Mouse (Mus musculus): ENCODE data around the gene Ankrd12. TPM values are rescaled to one million over a fixed set of nuclear protein-coding genes. Genes with fewer than 3 reads are reported as not detected.

Ankrd12 gene
- polyA plus RNA-seq (2015; fragmentation: Nextera tagmentation; extraction: Ambion mirVana) = 161 and 170 TPM in 2 replicates

- 0 out of 2 replicates have a peak, but pooled peaks cover 16% of the 10 kb centered on the region for H3K36me3 ChIP-seq (replicated peaks)
- H3K9ac ChIP-seq = peak within 1 kb of the TSS; percentile 88
- peak within 1 kb of the TSS; percentile 97 for H3K27ac ChIP-seq
- H3K4me1 ChIP-seq = peaks cover 38% of the 10 kb centered on the region
- H3K4me2 ChIP-seq = peak within 1 kb of the TSS; percentile 84
- no peaks in the 10 kb centered on the region for H3K9me3 ChIP-seq
- WGBS = 5% methylated on average over 53 of the region's 53 CpGs
- peak; percentile 98 for ATAC-seq (replicated peaks)
- H3K4me3 ChIP-seq = peak within 1 kb of the TSS; percentile 94
- H3K27me3 ChIP-seq (replicated peaks) = no peaks in the 10 kb centered on the region
These were observed at the start of gene Ankrd12 for GRCm38 (mm10) chr17:66076934-66077333. Gene Ankrd12, minus strand, starts transcription at chr17:66077089.

DNA sequence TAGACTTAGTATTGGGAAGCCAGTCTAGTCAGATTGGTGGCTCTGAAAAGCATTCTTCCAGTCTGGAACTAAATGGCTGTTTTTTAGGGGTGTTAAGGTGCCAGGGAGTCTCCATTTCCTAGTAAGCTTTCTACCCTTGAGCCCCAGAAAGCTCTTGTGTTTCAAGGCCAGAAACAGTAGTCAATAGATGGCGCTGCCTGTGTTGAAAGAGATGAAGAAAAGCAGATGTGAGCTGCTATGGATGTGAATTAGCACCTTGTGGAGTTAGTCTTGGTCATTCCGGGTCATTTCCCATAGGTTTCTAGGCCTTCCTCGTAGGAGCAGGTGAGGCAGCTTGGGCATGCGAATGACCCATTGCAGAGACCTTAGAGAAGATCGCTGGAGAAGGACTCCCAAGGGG is 48.3 kb upstream of the Ankrd12 start:
- Histone ChIP-seq H3K36me3 (replicated peaks) (no peaks in the 10 kb centered on the region), H3K27ac (no peak overlapping the region), H3K4me3 (no peak overlapping the region), H3K4me1 (peaks cover 8% of the 10 kb centered on the region), H3K9me3 (no peaks in the 10 kb centered on the region), H3K27me3 (replicated peaks) (no peaks in the 10 kb centered on the region), H3K9ac (no peak overlapping the region), H3K4me2 (no peak overlapping the region)
- ATAC-seq (replicated peaks) = no peak
- WGBS = 66% methylated on average over 5 of the region's 5 CpGs

- peak; percentile 24 for ATAC-seq (replicated peaks)
- peaks cover 8% of the 10 kb centered on the region for H3K4me1 ChIP-seq
- H3K9ac ChIP-seq = peak overlapping the region; percentile 84
- H3K4me2 ChIP-seq = peak overlapping the region; percentile 82
- WGBS = 1% methylated on average over 20 of the region's 20 CpGs
- H3K27me3 ChIP-seq (replicated peaks) = no peaks in the 10 kb centered on the region
- peaks cover 10% of the 10 kb centered on the region; the same call in 1 of the 2 replicates for H3K36me3 ChIP-seq (replicated peaks)
- peak overlapping the region; percentile 48; the same call in 1 of the 2 replicates for H3K27ac ChIP-seq
- H3K4me3 ChIP-seq = peak overlapping the region; percentile 94
- no peaks in the 10 kb centered on the region for H3K9me3 ChIP-seq
These were observed 47.1 kb upstream of the Ankrd12 start for GRCm38 (mm10) chr17:66123816-66124610.

- ATAC-seq (replicated peaks) = peak; percentile 83
These were observed 46.4 kb upstream of the Ankrd12 start, which contains the start of gene Ddx11 for GRCm38 (mm10) chr17:66123066-66123815. Gene Ddx11, plus strand, starts transcription at chr17:66123520.

DNA sequence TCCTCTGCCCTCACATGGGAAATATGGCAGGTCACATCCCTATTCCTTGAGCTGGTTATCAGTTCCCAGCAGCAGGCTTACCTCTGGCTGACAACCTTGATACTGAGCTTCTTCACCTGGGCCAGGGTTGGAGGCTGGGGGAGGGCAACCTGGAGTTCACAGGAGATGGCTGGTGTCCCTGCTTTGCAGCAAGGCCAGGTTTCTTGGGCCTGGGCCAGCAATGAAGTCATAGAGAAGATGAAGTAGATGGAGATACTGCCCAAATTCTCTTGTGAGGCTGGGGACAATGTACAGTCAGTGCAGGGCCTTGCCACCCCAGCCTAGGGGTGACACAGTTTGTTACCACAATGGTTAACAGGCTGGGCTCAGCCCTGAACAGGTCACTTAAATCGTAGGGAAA is 43.8 kb upstream of the Ankrd12 start:
- no peak for ATAC-seq (replicated peaks)
- WGBS = 71% methylated on average over 1 of the region's 1 CpGs
- H3K27ac ChIP-seq = no peak overlapping the region
- peaks cover 8% of the 10 kb centered on the region for H3K4me1 ChIP-seq
- no peak overlapping the region for H3K4me2 ChIP-seq
- no peak overlapping the region for H3K4me3 ChIP-seq
- no peaks in the 10 kb centered on the region for H3K27me3 ChIP-seq (replicated peaks)
- H3K36me3 ChIP-seq (replicated peaks) = peaks cover 42% of the 10 kb centered on the region
- no peaks in the 10 kb centered on the region for H3K9me3 ChIP-seq
- no peak overlapping the region for H3K9ac ChIP-seq

More at GRCm38 (mm10) chr17:66123066-66123815, 46.4 kb upstream of the Ankrd12 start, which contains the start of gene Ddx11:
- H3K4me3 ChIP-seq = peak within 1 kb of the TSS; percentile 94
- peak within 1 kb of the TSS; percentile 82 for H3K4me2 ChIP-seq
- H3K9ac ChIP-seq = peak within 1 kb of the TSS; percentile 84
- H3K27ac ChIP-seq = peak within 1 kb of the TSS; percentile 48; the same call in 1 of the 2 replicates
- 5% methylated on average over 45 of the region's 45 CpGs for WGBS
- peaks cover 8% of the 10 kb centered on the region for H3K4me1 ChIP-seq
- peaks cover 17% of the 10 kb centered on the region for H3K36me3 ChIP-seq (replicated peaks)
- H3K9me3 ChIP-seq = no peaks in the 10 kb centered on the region
- no peaks in the 10 kb centered on the region for H3K27me3 ChIP-seq (replicated peaks)

DNA sequence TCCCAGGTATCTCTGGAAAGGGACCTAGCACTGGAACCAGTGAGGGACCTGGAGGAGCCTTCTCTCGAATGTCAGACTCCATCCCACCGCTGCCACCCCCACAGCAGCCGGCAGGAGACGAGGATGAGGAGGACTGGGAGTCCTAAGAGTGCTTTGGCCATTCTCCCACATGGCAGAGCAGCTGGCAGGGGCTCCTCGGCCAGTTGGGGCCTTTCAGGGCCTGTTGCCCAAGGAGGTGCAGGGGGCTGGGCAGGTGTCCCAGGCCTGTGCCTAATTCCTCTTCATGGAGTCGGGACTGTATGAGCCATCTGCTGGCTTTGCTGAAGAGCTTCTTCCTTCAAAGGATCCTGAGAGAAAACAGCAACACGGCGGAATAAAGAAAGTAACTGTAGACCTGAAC is 42.1 kb upstream of the Ankrd12 start:
- H3K36me3 ChIP-seq (replicated peaks) = peaks cover 42% of the 10 kb centered on the region
- H3K27me3 ChIP-seq (replicated peaks) = no peaks in the 10 kb centered on the region
- H3K9me3 ChIP-seq = no peaks in the 10 kb centered on the region
- H3K27ac ChIP-seq = no peak overlapping the region
- ATAC-seq (replicated peaks) = no peak
- no peak overlapping the region for H3K4me3 ChIP-seq
- no peak overlapping the region for H3K9ac ChIP-seq
- no peak overlapping the region for H3K4me2 ChIP-seq
- H3K4me1 ChIP-seq = peaks cover 5% of the 10 kb centered on the region
- WGBS = 93% methylated on average over 8 of the region's 8 CpGs

GRCm38 (mm10) chr17:66112166-66112565 is 35.3 kb upstream of the Ankrd12 start:
- peak overlapping the region; percentile 62 for H3K4me2 ChIP-seq
- H3K27ac ChIP-seq = 0 out of 2 replicates have a peak overlapping the region, but pooled peaks have one; percentile 81
- H3K9me3 ChIP-seq = no peaks in the 10 kb centered on the region
- no peak for ATAC-seq (replicated peaks)
- H3K4me1 ChIP-seq = peaks cover 16% of the 10 kb centered on the region
- 55% methylated on average over 4 of the region's 4 CpGs for WGBS
- H3K36me3 ChIP-seq (replicated peaks) = peaks cover 14% of the 10 kb centered on the region
- peak overlapping the region; percentile 98 for H3K4me3 ChIP-seq
- H3K9ac ChIP-seq = peak overlapping the region; percentile 87; the same call in 1 of the 2 replicates
- H3K27me3 ChIP-seq (replicated peaks) = no peaks in the 10 kb centered on the region

- H3K27ac ChIP-seq = peak within 1 kb of the TSS; percentile 81
- peak within 1 kb of the TSS; percentile 98 for H3K4me3 ChIP-seq
- peaks cover 16% of the 10 kb centered on the region for H3K4me1 ChIP-seq
- ATAC-seq (replicated peaks) = peak; percentile 97
- peaks cover 8% of the 10 kb centered on the region for H3K36me3 ChIP-seq (replicated peaks)
- WGBS = under 1% methylated on average over 41 of the region's 41 CpGs
- no peaks in the 10 kb centered on the region for H3K27me3 ChIP-seq (replicated peaks)
- peak within 1 kb of the TSS; percentile 62 for H3K4me2 ChIP-seq
- peak within 1 kb of the TSS; percentile 87 for H3K9ac ChIP-seq
- H3K9me3 ChIP-seq = no peaks in the 10 kb centered on the region
These were observed 34.6 kb upstream of the Ankrd12 start, which contains the start of gene Washc1 for GRCm38 (mm10) chr17:66111402-66111959. Gene Washc1, plus strand, starts transcription at chr17:66111545.

DNA sequence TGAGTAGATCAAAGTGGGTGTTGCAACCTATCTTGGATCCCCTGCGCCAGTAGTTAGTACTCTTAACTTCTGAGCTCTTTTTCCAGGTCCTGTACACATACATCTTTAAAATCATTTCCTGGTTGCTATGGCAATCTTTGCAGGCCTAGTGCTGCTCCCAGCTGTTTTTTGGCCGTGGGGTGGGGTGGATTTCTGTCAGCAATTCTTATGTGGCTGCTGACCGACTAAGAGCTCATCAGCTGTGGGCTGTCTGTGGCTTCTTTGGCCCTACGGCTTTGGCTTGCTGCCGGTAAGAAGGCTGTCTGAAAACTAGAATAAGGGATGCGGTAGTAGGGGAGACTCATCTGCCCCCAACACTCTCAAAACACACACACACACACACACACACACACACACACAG is 33.9 kb upstream of the Ankrd12 start:
- peaks cover 16% of the 10 kb centered on the region for H3K4me1 ChIP-seq
- H3K4me3 ChIP-seq = peak overlapping the region; percentile 98
- H3K9ac ChIP-seq = no peak overlapping the region
- peak overlapping the region; percentile 62 for H3K4me2 ChIP-seq
- peak; percentile 28 for ATAC-seq (replicated peaks)
- H3K27me3 ChIP-seq (replicated peaks) = no peaks in the 10 kb centered on the region
- WGBS = 49% methylated on average over 6 of the region's 6 CpGs
- peaks cover under 1% of the 10 kb centered on the region for H3K36me3 ChIP-seq (replicated peaks)
- H3K9me3 ChIP-seq = no peaks in the 10 kb centered on the region
- H3K27ac ChIP-seq = 0 out of 2 replicates have a peak overlapping the region, but pooled peaks have one; percentile 81

- Histone ChIP-seq H3K27ac (no peak overlapping the region), H3K27me3 (replicated peaks) (no peaks in the 10 kb centered on the region), H3K9ac (no peak overlapping the region), H3K4me2 (no peak overlapping the region), H3K36me3 (replicated peaks) (no peaks in the 10 kb centered on the region), H3K4me3 (no peak overlapping the region), H3K9me3 (no peaks in the 10 kb centered on the region), H3K4me1 (peaks cover 16% of the 10 kb centered on the region)
- ATAC-seq (replicated peaks) = no peak
- 81% methylated on average over 4 of the region's 4 CpGs for WGBS
These were observed 31.3 kb upstream of the Ankrd12 start for GRCm38 (mm10) chr17:66108198-66108597.

GRCm38 (mm10) chr17:66107466-66107865 is 30.6 kb upstream of the Ankrd12 start:
- Histone ChIP-seq H3K27me3 (replicated peaks) (no peaks in the 10 kb centered on the region), H3K9ac (no peak overlapping the region), H3K9me3 (no peaks in the 10 kb centered on the region), H3K36me3 (replicated peaks) (no peaks in the 10 kb centered on the region), H3K4me1 (peaks cover 13% of the 10 kb centered on the region), H3K4me3 (no peak overlapping the region), H3K4me2 (no peak overlapping the region), H3K27ac (no peak overlapping the region)
- ATAC-seq (replicated peaks) = no peak
- 72% methylated on average over 8 of the region's 8 CpGs for WGBS
